Mouse (Mus musculus) brain, embryonic 18.5 days (tissue): ENCODE results near the gene Ptpn21.

Source experiments
- DNase-seq: peaks from one replicate; pipeline ENCODE4 v3.0.0-alpha.2; 2012; ENCODE audit warnings: low read depth, low spot score

The Ptpn21 gene

DNA sequence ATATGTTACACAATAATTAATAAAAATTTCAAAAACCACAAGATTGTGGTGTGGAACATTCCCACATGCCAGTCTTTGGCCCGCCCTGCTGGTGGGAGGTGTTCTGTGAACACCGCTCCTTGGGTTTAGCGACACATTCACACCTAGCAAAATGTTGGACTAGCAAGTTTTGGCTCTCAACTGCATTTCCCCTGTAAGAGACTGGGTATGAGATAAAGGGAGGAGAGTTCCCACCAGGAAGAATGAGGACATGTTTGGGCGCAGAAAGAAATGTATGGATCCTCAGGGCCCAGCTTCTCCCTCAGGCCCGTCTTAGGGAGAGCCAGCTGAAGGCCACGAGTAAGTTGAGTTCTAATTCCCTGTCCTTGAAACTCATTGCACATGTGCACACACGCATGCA is 74.6 kb downstream of the Ptpn21 start:
- no peak for DNase-seq

DNA sequence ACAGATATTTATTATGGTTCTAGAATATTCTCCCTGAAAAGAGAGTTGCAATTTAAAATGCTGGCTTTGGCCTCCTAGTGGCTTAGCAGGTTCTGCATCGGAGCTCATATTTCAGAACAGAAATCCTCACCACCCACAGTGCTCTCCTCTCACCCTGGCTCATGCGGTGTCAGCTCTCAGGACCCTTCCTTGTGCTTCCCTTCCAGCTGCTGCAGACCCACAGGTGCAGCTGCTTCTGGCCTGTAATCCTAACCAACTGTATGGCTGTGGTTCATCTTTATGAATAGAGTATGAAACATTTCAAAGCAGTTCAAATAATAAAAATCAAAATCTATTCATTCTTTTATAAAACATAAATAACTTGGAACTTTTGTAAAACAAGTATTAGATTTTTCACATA is 80.3 kb downstream of the Ptpn21 start:
- no peak for DNase-seq

DNA sequence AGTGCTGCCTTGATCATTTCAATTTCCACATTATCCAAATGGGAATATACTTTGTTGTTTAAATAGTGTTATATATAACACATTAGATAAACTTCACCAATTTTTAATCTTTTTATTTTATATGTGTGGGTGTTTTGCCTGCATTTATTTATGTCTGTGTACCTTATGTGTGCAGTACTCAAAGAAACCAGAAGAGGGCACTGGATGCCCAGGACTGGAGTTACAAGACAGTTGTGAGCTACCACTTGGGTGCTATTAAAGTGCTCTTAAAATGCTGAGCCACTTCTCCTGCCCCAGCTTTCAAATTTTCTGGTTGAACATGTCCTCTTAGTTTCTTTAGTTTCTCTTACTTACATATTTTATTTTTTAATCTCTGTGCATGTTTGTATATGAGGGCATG is 92.4 kb downstream of the Ptpn21 start:
- no peak for DNase-seq

DNA sequence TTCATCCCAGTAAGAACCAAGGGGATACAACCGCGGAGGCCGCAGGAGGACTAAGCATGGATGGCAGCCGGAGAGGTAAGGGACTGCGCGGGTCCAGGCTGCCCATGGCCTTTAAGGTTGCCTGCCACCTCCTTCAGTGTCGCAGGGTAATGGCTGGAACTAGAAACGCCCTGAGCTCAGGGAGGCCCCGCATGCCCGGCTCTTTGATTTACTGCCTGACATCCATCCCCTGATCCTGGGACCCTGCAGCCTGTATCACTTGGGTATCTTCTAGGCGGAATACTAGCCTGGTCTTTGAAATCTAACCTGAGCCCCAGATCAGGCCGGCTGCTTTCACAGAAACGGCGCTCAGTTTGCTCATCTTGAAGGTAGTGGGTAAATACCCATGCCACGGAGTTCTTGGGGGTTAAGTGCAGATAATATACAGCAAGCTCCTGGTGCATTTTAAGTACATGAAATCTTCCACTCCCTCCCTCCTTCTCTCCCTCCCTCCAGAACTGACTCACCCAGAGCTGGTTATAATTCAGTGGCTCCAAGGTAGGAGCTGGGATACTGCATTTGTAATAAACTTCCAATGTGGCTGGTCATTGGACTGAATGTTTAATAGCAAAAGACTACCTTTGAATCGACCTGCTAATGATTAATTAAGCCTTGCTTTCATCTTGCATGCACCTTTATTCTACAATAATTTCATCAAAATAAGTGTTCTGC is 108.8 kb downstream of the Ptpn21 start:
- no peak for DNase-seq

DNA sequence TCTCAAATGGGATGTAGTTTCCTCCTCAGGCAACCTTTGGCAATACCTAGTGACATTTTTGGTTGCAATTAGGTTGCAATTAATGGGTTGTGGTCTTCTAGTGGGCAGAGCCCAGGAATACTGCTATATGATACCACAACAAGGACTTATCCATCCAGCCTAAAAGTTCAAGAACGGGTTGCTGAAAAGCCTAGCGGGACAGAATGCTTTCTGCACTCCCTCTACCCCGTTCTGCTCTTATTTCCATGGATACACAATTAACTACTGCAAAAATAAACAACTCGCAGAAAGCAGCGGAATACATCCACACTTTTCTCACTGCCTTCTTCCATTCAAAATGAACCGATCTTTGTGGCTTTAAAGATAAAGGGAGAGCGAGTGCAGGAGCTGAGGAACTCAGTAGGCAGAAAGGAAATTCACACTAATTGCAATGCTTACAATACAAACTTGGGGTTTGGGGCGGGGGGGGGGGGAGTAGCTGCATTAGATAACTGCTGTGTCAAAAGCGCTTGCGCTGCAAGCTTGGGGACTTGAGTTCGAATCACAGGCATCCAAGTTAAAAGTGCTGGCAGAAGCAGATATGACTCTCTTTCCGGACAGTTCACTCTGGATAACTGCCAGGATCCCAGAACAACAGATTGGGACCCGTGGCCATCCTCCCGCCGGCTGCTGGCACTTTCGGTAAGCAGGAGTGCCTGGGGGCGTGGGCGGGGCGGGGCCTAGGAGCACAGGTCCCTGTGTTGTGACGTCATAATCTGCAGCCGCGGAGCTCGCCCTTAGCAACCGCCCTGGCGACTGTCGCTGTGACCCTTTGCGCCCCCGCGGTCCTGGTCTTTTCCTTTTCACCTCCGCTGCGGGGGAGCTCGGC is 109.6 kb downstream of the Ptpn21 start, which contains the start of gene Spata7:
Gene Spata7 (plus strand): TSS at position 766 of the 868 bp plus-strand sequence.
- DNase-seq: peak; percentile 64
